Mouse (Mus musculus) fat pad, adult 2 months (tissue): Measurements from ENCODE around the gene Napsa.

Source experiments
- DNase-seq: peaks from one replicate; pipeline ENCODE4 v3.0.0-alpha.2; 2011; ENCODE audit warnings: low read depth, low spot score; ENCODE audit errors: extremely low read depth

Napsa gene

DNA sequence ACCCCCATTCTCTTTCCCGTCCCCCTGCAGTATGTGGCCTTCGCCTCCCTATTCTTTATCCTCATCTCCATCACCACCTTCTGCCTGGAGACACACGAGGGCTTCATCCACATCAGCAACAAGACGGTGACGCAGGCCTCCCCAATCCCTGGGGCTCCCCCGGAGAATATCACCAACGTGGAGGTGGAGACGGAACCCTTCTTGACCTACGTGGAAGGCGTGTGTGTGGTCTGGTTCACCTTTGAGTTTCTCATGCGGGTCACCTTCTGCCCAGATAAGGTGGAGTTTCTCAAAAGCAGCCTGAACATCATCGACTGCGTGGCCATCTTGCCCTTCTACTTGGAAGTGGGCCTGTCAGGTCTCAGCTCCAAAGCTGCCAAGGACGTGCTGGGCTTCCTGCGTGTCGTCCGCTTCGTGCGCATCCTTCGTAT, 23.0 kb downstream of the Napsa start:
- DNase-seq, result no peak

DNA sequence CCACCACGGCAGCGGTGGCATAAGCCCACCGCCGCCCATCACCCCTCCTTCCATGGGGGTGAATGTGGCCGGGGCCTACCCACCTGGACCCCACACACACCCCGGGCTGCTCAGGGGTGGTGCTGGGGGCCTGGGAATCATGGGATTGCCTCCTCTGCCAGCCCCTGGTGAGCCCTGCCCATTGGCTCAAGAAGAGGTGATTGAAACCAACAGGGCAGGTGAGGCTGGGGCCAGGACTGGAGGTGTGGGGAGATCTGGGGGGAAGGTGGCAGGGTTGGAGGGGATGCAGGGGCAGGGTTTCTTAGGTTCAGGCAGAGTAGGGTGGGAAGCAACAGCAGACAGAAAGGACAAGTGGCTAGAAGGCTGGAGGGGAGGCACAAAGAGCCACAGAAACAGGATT, 23.9 kb downstream of the Napsa start:
- no peak for DNase-seq

DNA sequence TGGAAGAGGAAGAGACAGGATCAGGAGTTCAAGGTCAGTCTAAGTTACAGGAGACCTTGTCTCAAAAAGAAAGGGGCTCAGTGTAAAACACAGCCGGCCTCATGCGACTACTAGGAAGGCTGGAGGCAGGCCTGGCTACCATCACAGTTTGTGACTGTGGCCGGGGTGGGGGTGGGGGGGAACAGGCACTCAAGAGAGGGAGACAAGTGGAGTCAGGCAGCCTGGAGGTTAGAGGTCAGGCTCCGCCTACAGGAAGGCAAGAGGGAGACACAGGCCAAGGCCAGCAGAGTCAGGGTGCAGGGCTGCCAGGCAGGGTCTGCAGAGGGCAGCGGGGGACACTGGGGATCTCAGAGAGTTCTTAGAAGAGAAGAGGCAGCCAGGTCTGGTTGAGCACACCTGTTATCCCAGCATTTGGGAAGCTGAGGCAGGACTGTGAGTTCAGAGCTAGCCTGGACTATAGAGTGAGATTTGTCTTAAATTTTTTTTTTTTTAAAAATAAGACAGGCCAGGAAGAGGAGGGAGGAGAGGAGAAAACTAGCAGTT, 24.9 kb downstream of the Napsa start:
- no peak for DNase-seq

DNA sequence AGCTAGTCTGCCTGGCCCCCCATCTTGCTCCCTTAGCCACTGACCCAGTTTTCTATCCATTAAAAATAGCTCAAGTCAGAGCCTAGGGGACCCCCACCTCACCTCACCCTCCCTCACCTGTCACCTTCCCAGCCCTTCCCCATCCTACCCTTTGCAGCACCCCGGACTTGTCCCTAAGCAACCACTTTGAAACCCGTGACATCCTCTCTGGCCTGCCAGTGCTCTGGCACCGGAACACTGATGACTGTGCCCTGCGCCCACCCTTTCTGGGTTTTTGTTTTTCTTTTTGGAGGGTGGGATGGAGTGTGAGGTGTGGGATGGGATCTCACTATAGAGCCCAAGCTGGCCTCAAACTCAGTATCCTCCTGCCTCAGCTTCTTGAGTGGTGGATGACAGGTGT, 25.5 kb downstream of the Napsa start:
- no peak for DNase-seq

DNA sequence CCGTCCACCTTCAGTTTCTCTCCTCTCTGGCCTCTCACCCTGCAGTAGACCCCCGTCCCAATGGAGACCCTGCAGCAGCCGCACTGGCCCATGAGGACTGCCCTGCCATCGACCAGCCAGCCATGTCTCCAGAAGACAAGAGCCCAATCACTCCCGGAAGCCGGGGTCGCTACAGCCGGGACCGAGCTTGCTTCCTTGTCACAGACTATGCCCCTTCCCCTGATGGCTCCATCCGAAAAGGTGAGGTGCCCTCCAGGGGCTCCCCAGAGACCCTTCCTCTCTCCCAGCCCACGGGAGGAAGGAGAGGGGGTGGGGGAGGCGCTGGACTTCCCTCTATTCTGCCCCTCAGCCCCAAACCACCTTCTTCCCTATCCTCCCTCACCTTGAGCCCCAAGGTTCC, 26.2 kb downstream of the Napsa start:
- DNase-seq, result no peak

DNA sequence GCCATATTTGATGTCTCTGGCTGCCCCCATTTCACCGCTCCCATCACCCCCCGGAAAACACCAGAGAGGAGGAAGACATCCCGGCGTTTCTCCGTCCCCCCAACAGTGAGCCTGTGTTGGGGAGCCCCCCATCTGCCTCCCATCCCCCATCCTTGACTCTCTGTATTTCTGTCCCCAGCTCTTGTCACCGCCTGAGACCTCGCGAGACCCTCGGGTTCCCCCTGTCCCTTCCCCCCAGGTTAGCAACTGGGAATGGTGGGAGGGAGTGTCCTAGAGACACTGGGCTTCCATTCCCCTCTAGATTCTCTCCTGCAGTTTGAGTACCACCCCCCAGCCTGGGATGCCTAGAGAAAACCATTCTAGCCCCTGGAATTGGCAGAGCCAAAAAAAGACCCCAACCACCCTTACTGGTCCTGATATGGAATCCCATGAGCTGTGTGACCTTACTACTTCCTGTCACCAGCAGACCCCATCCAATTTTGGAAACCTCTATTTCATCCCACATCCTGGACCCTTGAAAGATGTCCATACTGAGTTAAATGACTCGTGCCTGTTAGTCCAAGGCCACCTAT, 28.6 kb downstream of the Napsa start:
- no peak for DNase-seq

DNA sequence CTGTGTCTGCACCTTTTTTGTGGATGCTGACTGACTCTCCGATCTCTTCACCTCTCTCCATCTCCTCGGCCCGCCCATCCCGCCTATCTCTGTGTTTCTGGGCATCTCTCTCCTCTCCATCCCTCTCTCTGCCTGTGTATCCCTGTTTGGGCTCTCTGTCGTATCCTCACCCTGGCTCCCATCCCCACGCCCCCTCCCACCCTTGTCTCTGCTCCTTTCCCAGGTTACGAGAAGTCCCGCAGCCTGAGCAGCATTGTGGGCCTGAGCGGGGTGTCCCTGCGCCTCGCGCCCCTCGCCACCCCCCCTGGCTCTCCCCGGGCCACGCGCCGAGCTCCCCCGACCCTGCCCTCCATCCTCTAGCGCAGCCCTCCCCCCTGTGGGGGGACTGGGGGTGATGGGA, 29.5 kb downstream of the Napsa start:
- DNase-seq, result no peak

DNA sequence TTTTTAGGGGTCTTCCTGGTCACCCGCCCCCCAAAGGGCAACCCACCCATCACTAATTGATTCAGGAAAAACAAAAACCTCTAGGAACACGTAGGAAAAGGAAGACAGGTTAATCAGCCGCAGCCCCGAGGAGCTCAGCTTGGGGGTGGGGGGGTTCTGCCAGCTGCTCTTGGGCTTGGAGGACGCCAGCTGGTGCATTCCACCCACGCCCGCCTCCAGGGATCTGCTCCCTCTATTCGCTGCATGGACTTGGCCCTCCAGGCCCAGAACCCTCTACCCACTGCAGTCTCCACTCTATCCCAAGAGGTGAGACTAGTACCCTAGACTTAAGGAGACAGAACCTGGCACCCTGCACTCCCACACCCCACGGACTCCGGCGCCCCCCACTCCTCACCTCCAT, 30.3 kb downstream of the Napsa start:
- no peak for DNase-seq

DNA sequence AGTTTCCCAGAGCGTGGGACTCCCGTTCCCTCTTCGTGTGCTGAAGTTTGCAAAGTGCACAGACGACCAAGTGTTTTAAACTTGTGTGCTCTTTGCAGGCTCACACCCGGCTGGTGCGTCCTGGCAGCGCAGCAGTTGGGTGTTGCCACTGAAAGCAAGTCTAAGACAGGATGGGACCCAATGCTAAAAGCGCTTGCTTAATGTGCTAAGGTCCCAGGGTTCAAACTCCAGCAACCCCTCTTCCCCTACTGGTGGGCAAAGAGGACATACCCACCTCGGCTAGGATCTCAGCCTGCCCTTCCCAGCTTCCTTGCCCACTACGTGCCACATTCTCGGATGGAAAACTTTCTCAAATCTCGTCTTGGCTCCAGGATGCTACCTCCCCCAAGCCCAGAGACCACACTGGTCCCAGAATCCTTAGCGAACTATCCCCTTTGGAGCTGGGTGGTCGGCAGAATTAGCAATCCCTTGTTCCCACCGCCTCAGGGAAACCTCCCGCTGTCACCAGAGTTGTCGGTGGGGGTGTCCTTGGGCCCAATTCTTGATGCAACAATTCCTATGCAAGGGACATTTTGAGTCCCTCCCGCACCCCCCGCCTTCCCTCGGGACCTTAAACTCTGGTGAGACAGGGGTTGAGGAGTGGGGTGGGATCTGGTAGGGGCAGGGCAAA, 31.1 kb downstream of the Napsa start:
- no peak for DNase-seq

DNA sequence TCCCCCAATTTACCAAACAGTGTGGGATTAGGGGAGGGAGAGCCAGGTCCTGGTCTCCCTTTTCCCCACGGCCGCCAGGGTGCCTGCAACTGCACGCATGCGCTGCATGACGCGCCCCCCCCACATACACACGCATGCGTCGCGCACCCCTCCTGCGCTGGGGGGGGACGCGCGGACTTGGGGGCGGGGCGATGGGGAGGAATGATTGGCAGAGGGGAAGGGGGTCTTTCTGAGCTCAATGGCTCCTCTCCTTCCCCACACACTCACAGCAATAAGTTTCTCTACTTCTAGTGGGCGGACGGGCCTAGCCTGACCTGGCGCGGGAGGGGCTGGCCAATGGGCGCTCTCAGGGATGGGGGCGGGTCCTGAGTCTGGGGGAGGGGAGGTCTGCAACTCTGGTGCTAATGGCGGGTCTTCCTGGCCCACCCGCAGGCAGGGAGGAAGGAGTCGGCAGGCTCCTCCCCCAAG, 32.0 kb downstream of the Napsa start:
- no peak for DNase-seq

DNA sequence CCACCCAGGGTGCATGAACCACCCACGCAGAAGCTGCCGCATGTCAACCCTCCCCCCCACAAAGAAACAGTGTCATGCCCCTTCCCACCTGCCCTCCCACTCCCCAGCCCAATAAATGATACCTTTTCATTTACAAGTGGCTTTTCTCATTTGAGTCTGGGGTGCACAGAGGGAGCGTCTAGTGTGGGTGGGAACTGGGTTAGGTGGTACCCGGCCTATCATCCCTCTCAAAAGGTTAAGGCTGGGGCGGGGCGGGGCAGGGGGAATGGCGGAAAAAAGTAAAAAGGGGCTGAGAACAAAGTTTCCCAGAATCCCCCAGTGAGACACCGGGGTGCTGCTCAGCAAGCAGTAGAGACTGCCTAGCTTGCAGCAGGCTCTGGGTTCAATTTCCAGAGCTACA, 32.4 kb downstream of the Napsa start:
- DNase-seq, result no peak

DNA sequence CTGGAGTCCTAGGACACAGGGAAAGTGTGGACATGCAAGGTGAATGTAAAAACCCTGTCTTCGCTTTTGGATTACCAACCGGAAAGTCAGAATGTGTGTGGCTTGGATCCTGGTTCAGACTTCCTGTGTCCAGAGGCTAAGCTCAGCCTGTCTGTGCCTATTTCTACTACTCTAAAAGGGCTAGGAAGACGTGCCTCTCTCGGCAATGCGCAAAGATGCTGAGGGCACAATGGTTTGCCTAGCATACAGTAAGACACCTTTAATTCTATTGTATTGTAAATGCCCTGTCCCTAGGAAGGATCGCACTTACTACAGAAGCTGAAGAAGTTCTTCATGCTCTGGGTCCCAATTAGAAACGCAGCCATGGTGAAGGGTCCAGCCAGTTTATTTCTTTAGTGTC, 33.3 kb downstream of the Napsa start:
- no peak for DNase-seq

DNA sequence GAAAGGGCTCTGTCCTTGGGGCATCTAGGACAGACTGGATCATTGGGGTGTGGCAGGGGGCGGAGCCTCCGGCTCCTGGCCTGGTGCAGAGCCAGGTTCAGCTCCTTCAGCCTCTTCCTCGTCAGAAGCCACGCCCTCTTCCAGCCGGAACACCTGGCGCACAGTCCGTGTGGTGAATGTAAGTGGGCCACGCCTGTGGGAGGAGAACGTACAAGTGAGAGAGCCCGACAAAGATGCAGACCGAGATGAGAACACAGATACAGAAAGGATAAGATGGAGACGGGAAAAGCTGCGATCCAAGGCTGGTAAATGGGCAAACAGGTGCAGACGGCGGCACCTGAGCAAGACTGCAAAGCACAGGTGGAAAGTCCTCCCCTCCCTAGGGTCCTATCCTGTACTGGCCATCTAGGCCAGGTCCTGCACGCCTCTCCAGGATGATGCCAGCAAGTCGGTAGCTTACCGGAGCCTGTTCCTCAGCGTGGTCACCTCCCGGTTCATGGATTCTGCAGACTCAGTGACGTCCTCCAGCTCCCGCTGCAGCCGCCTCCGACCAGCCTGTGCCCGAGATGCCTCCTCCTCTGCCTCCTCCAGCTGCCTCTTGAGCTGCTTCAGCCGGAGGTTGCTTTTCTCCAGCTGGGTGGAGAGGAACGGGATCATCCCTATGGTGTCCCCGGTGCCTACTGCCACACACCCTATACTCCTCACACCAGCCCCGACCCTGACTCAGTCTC, 34.2 kb downstream of the Napsa start:
- no peak for DNase-seq

DNA sequence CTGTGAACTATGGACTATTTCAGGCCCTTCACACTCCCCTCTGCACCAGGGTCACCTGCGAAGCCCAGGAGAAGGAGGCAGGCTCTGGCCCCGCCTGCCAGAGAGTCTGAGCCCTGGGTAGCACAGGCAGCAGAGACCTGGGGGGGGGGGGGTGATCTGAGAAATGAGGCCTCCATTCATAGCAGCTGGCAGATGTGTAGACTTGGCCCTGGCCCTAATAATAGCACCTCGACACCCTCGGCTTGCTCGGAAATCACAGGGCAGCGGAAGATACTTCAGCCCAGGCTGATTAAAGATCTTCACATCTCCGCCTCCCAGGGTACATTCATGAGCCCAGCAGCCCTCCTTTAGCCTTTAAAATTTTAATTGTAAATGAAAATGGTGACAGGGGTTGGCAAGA, 40.0 kb downstream of the Napsa start:
- DNase-seq, result no peak

DNA sequence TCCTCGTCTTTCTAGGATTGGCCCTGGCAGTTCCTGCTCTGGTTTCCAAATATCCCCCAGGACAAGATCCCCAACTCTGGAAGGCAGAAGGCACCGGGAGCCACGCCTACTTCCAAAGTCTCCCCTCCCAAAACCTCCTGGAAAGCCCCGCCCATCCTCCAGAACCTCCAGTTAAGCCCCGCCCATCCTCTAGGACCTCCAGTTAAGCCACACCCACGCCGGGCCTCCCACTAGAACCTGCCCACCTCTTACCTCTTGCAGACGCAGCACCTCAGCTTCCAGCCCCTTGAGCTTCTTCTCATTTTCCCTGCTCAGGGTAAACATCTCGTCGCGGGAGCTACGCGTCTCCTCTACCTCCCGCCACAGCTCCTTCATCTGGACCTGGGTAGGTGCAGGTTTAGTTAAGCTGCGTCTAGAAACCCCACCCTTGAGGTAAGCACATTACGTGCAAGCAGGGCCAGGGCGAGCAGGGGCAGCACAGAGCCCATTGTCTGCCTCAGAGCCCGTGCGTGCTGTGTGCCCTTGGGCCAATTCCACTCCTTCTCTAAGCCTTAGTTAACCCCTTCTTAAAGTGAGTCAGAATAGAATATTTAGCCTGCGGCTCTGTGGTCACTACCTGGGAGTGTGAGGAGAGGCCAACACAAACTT, 42.0 kb downstream of the Napsa start:
- DNase-seq, result no peak

DNA sequence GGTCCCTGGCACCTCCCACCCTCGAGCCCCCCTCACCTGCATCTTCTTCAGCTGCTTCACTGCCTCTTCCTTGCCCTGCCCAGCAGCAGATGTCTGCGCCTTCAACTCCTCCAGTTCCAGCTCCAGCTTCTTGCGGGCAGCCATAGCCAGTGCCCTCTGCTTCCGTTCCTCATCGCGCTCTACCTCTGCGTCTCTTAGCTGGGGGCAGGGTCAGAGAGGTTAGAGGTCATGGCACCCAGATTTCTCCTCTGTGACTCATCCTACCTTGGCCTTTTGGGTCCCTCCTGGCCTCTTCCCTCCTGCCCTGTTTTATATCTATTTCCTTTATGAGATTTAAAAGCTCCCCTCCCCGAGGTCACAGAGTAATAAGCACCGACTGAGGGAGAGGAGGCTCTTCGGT, 43.1 kb downstream of the Napsa start:
- no peak for DNase-seq

DNA sequence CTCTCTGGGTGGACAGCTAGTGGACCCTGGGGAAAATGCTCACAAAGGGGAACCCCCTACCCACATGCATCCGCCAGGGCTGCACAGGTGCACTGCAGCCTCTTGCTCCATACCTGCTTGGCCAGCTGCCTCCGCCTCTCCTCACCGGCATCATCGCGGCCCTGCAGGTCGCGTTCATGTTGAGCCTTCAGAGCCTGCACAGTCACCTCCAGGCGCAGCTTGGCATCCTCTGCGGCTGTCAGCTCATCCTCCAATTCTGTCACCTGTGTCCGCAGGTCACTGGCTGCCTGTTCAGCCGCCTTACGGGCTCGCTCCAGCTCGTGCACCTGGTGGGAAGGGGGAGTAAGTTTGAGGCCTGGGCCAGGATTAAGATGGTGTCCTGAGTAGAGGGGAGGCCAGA, 43.8 kb downstream of the Napsa start:
- no peak for DNase-seq

DNA sequence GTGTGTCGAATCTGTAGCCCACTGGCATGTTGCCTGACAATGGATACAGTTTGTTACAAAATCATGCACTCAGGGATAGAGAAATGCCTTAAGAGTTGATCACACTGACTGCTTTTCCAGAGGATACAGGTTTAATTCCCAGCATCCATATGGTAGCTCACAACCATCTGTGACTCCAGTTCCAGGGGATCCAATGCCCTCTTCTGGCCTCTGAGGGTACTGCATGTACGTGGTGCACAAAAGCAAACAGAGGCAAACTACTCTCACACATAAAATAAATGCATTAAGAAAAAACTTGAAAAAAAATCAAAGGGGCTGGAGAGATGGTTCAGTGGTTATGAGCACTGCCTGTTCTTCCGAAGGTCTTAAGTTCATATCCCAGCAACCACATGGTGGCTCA, 44.9 kb downstream of the Napsa start:
- no peak for DNase-seq

DNA sequence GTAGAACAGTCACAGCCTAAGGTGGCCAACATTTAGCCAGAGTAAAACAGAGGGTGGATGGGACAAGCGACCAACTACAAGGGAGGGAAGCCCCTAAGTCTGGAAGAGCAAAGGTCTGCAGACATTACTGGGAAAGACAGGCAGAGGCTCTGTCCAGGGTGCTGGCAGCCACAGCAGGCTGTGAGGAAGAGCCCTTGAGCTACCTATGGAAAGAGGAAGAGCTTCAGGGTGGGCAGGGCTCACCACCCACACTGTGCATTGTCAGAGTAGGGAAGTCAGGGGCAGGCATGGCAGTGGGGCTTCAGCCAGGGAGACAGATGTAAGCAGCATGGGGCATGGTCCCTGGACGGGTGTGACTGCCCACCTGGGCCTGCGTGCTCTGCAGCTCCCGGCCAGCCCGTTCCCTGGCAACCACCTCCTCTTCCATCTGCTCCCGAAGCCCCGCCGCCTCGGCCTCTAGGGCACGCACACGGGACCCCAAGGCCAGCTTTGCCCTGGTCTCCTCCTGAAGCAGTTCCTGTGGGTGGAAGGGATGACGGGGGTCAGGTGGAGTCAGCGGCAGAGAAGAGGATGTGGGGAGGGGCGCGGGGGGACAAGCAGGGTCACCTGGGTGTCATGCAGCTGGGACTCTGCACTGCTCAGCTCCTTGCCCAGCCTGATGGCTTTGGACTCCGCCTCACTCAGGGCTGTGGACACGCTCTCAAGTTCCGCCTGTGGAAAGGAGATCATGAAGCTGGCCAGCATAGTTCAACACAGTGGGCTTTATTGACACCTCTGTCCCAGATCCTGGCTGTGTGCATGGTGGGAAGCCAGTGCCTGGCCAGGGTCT, 51.7 kb downstream of the Napsa start:
- DNase-seq, result no peak

DNA sequence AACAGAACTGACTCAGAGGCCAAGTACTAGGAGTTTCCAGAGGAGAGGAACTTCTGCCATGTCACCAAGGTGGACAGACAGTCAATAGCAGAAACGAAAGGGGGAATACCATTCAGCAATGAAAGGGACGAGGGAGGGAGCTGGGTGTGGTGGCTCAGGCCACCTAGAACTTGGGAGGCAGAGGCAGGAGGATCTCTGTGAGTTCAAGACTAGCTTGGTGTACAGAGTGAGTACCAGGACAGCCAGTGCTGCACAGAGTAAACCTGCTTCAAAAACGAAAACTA, 52.3 kb downstream of the Napsa start:
- no peak for DNase-seq

DNA sequence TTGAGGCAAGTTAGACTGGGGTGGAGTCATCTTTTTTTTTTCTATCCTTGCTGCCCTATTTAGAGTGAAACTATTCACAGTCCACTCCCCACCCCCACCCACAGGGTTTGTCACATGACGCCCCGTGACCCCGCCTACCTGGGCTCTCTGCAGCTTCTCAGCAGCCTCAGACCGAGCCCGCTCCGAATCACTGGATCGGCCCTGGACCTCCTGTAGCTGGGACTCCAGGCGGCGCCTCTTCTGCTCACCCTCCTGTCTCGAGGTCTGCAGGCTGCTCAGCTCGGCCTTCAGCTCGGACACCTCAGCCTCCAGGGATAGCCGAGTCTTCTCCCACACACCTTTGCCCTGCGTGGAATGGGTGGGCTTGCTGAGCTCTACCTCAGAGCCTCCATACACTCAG, 52.6 kb downstream of the Napsa start:
- DNase-seq, result no peak
